Mouse (Mus musculus) monocyte, adult 5-6 weeks (primary cell): Measurements from ENCODE around the gene Gstm4. TPM values are rescaled to one million over a fixed set of nuclear protein-coding genes. Genes with fewer than 3 reads are reported as not detected.

Source experiments
- ATAC-seq: fragments of 153-309, 156-312 bp; replicated peaks from 2 replicates; pipeline ENCODE4 v1.8.0; 2017; ENCODE audit warnings: mild to moderate bottlenecking; ENCODE audit not compliant: low TSS enrichment, insufficient number of reproducible peaks, severe bottlenecking, poor library complexity, low FRiP score
- total RNA-seq: library from RNA; stranded (forward); fragments of 200-1000, 200-491, 200-594 nt; gene quantifications from 3 replicates; pipeline ENCODE4 v1.2.3, GENCODE M21; 2017

The Gstm4 gene
- 7.4 to 12.4 TPM (median 8.4 TPM) in 3 replicates for total RNA-seq

GRCm38 (mm10) chr3:108044394-108045140 lies at the start of gene Gstm4:
Gstm4 (minus strand) TSS chr3:108044894.
- ATAC-seq = peak; percentile 94

GRCm38 (mm10) chr3:108094146-108094545 lies 49.5 kb upstream of the Gstm4 start:
- no peak for ATAC-seq

- peak; percentile 44 for ATAC-seq
Observed at GRCm38 (mm10) chr3:108093306-108093705, 48.6 kb upstream of the Gstm4 start.

GRCm38 (mm10) chr3:108092536-108093115 lies 47.9 kb upstream of the Gstm4 start, which contains the start of gene Gnat2:
Gnat2 (plus strand) TSS chr3:108092789.
- ATAC-seq = no peak

- ATAC-seq = no peak
Observed at GRCm38 (mm10) chr3:108092030-108092429, 47.3 kb upstream of the Gstm4 start.

GRCm38 (mm10) chr3:108090561-108090960 lies 45.9 kb upstream of the Gstm4 start:
- no peak for ATAC-seq

- no peak for ATAC-seq
Observed at GRCm38 (mm10) chr3:108089916-108090315, 45.2 kb upstream of the Gstm4 start.

- no peak for ATAC-seq
Observed at GRCm38 (mm10) chr3:108088842-108089380, 44.2 kb upstream of the Gstm4 start.

DNA sequence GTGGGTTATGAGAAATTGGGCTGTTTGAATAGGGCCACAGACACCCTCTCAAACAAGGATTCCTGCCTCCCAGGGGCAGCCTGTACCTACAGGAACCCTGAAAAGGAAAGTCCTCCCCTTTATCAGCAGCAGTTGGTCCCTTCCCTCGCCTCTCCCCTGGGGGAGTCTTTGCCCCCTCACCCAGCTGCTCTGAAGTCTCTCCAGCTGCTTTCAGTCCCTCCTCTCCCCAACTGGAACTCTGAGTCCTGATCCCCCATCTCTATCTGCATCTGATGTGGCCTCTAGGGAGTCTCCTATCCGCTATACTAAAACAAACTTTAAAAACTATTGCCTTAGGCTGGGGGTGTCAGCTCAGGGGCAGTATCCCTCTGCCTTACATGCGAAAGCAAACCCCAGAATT lies 42.6 kb upstream of the Gstm4 start:
- no peak for ATAC-seq

GRCm38 (mm10) chr3:108086470-108086979 lies 41.8 kb upstream of the Gstm4 start, which contains the start of gene Ampd2:
Ampd2 (minus strand) TSS chr3:108086651.
- ATAC-seq = no peak

DNA sequence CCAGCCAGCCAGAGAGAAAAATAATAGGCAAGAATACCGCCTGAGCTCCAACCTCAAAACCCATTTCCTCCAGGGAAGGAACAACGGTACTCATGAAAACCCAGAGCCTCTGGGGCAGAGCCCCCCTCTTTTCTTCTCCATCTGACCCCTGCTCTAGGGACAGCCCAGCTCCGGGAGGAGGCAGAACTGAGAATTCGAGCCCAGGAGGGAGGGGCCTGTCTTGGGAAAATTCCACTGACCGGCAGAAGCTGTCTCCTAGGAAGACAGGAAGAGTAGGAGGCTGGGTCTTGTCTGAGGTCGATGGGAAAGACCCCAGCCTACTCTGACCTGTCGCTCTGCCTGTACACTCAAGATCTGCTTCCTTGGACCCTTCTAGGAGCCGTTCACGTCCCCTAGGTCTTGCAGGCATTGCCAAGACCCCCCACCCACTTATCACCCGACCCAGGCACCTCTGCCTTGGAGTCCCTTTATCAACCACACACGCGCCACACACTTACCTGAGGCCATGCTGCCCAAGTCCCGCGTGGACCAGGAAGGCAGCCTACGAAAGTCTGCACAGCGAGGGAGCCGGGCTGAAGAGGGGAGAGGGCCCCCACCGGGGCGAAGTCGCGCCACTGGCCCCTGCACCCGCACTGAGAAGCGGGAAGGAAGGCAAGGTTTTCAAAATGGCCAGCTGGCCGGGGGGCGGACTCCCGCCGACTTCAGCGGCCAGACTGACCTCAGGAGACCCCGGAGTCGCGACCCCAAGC lies 41.2 kb upstream of the Gstm4 start:
- ATAC-seq = no peak

DNA sequence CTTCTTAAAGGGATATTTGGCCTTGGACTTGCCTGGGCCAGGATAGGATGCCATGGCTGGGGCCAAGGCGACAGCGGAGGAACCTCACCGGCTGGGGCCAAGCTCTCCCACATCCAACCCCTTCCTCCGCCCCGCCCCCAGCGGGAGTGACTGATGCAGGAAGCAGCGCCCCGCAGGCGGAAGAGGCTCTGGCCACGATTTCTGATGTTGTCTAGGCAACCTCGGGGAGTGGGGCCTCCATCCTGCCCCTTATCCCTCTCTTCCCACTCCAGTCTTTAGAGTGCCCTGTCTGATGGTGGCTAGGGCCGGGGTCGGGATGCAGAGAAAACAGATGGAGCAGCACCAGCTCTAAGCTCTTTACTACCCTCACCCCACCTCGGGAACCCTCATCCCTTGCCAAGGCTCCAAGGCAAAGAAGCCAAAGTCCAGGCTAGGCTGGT lies 40.6 kb upstream of the Gstm4 start:
- peak; percentile 70 for ATAC-seq

- ATAC-seq = peak; percentile 5; the same call in 1 of the 2 replicates
Observed at GRCm38 (mm10) chr3:108084767-108085270, 40.1 kb upstream of the Gstm4 start.

- no peak for ATAC-seq
Observed at GRCm38 (mm10) chr3:108083904-108084407, 39.3 kb upstream of the Gstm4 start.

DNA sequence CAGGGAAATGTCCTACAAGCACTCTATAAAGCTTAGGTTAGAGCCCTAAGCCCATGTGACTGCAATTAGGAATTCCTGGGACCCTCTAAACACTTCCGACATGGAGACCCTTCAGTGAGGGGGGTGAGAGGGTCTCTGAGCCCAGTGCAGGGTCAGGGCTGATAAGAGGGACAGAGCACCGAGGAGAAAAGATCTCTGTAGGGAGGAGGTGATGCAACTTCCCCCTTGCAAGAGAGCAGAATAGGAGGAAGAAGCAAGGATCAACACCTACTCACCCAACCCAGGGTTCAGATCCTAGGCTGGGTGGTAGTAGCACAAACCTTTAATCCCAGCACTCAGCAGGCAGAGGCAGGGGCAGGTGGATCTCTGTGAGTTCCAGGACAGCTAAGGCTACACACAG lies 38.5 kb upstream of the Gstm4 start:
- no peak for ATAC-seq

DNA sequence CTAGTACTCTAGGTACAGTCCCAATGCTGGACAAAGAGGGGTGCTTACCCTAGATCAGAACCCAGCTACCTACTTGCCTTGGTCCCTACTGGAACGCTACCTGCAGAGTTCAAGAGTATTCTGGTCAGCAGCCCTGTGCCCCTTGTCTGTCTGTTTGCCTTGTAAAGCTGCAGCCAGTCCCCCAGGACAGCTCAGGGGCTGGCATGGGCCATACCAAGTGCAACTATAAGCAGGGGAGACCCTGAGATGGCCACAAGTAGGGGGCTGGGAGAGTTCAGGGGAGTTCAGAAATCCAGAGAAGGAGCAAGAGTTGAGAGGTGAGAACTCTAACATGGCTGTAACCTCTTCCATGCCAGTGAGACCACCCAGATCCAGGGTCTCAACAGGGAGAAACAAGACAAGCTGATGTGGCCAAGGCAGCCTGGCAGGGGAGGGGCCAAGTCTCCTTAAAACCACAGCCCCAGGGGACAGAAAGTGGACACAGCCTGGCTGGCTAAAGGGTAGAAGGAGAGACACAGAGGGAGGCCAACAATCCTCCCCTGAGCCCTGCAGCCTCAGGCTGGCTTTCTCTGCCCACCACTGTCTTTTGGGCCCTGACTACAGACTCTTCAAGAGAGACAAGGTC lies 37.7 kb upstream of the Gstm4 start:
- no peak for ATAC-seq

DNA sequence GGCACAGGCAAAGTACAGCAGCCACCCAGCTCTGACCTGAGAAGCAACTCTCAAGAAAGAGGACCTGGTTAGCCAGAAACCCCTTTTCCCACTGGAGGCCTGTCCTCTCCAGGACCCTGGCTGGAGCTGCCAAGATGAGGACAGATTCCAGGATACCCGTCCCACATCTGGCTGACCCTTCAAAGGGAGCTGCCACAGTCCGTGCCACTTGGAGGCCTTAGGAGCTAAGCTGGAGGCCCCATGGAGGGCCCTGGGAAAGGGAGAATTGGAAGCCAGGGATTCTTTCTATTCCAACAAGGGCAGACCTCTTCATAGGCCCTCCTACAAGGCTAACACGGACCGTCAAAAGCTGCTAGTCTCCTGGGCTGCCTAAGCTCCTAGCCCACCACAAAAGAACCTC lies 37.0 kb upstream of the Gstm4 start:
- ATAC-seq = no peak

- no peak for ATAC-seq
Observed at GRCm38 (mm10) chr3:108076836-108077235, 32.1 kb upstream of the Gstm4 start.
